Mouse (Mus musculus): ENCODE data around the gene Klrg1.

DNA sequence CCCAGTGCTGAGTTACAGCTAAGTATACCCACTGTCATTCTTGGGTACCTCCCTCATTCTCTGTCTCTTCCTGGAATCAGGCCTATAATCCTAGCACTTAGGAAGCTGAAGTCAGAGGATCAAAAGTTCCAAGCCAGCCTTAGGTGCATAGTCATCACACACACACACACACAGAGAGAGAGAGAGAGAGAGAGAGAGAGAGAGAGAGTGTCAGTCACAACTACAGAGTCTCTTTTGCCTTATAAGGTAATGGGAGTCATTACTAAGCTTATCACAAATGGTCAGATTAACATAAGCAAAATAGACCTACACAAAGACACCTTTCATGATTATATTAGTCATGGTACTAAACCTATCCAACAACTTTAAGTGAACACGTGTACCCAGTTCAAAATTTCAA is 6.6 kb upstream of the Klrg1 start:
- TF ChIP-seq CTCF (IDR thresholded peaks at IDR 0.05; ENCODE audit: low read depth) (no peak), EP300 (optimal IDR thresholded peaks at IDR 0.05) (no peak)
